Mouse (Mus musculus) stomach, embryonic 15.5 days (tissue): ENCODE measurements at regions not wholly inside any gene's neighbourhood (a gene's known extent, or its start where the extent isn't known, plus 50 kb on each side); places are given as distances from the start of the nearest gene placed in this dataset.

Experiments
- ATAC-seq: fragments of 200-750 bp; cut with Nextera tagmentation; 2 replicates; pipeline ENCODE4 v1.8.0; 2017; ENCODE audit warnings: low read depth, moderate number of reproducible peaks, moderate TSS enrichment; ENCODE audit not compliant: insufficient read depth, low FRiP score
- H3K27ac ChIP-seq: fragments of 300-500 bp; sonication (generic); 2 replicates; pipeline ENCODE4 v1.5.1; 2015; ENCODE audit warnings: mild to moderate bottlenecking, inconsistent platforms
- H3K27me3 ChIP-seq: fragments of 300-500 bp; sonication (generic); replicated peaks from 2 replicates; pipeline ENCODE4 v1.6.1; 2015; ENCODE audit warnings: inconsistent platforms
- H3K36me3 ChIP-seq: fragments of 300-500 bp; sonication (generic); 2 replicates; pipeline ENCODE4 v1.6.1; 2015; ENCODE audit warnings: inconsistent platforms
- H3K4me1 ChIP-seq: fragments of 300-500 bp; sonication (generic); 2 replicates; pipeline ENCODE4 v1.6.1; 2015; ENCODE audit warnings: inconsistent platforms
- H3K4me2 ChIP-seq: fragments of 300-500 bp; sonication (generic); 2 replicates; pipeline ENCODE4 v1.6.1; 2015; ENCODE audit warnings: mild to moderate bottlenecking, inconsistent platforms
- H3K4me3 ChIP-seq: fragments of 300-500 bp; sonication (generic); replicated peaks from 2 replicates; pipeline ENCODE4 v1.5.1; 2015; ENCODE audit warnings: inconsistent platforms
- H3K9ac ChIP-seq: fragments of 300-500 bp; sonication (generic); 2 replicates; pipeline ENCODE4 v1.6.1; 2015; ENCODE audit warnings: inconsistent platforms
- H3K9me3 ChIP-seq: fragments of 300-500 bp; sonication (generic); 2 replicates; pipeline ENCODE4 v1.6.1; 2016; ENCODE audit warnings: inconsistent platforms
- WGBS: fragments of 180-500 bp; shearing (Covaris S2); methylation state at CpG from one replicate; pipeline ENCODE4 v1.1.7; 2015; 5-methylcytosine and 5-hydroxymethylcytosine counted together

DNA sequence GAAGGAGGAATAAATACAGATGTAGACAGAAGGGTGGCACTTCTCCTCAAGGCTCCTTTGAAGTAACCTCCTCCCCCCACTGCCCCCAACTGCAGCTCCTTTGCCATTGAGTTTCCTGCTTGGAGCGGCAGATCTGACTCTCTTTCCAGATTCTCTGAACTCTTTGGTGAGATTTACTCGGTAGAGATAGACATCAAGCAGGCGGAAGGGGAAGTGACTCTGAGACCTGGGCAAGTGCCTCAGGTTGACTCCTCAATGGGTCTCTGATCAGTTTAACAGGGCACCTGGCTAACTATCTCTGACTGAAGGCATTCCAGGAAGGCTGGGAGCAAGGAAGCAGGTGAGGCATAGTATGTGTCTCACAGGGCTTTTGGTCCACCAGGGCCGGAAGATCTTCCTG, 73.6 kb upstream of the Pmepa1 start:
- ATAC-seq, result no peak
- WGBS, result 85% methylated on average over 4 of the region's 4 CpGs
- H3K36me3 ChIP-seq, result no peaks in the 10 kb centered on the region

GRCm38 (mm10) chr2:173350405-173350804, 74.1 kb upstream of the Pmepa1 start:
- H3K36me3 ChIP-seq, result no peaks in the 10 kb centered on the region
- no peaks in the 10 kb centered on the region for H3K27me3 ChIP-seq
- no peak overlapping the region for H3K27ac ChIP-seq
- no peak for ATAC-seq
- no peak overlapping the region for H3K4me2 ChIP-seq
- H3K9me3 ChIP-seq, result no peaks in the 10 kb centered on the region
- H3K9ac ChIP-seq, result no peak overlapping the region
- 85% methylated on average over 3 of the region's 3 CpGs for WGBS
- H3K4me3 ChIP-seq, result no peak overlapping the region
- H3K4me1 ChIP-seq, result peaks cover 22% of the 10 kb centered on the region

More for the DNA sequence above, 73.6 kb upstream of the Pmepa1 start:
- Histone ChIP-seq H3K4me3 (no peak overlapping the region), H3K4me2 (no peak overlapping the region), H3K27me3 (no peaks in the 10 kb centered on the region), H3K9ac (no peak overlapping the region), H3K4me1 (peaks cover 22% of the 10 kb centered on the region), H3K27ac (no peak overlapping the region), H3K9me3 (no peaks in the 10 kb centered on the region)

DNA sequence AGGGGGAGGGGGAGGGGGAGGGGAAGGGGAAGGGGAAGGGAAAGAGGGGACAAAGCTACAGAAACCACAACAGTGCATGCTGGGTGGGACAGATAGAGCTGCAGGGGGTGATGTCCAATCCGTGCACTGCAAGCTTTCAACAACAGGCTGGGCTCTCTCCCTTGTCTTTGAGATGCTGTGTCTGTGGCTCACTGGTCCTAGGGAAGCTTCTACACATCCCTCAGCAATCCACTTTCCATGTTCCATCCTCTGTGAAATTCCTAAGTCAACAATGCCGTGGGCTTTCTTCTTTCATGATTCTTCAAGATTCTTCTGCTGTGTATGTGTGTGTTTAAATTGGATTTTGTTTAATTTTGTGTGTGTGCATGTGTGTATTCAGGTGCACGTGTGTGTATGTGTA, 74.5 kb upstream of the Pmepa1 start:
- H3K9ac ChIP-seq, result no peak overlapping the region
- H3K4me2 ChIP-seq, result no peak overlapping the region
- H3K27ac ChIP-seq, result no peak overlapping the region
- peaks cover 22% of the 10 kb centered on the region for H3K4me1 ChIP-seq
- WGBS, result 55% methylated on average over 3 of the region's 3 CpGs
- no peaks in the 10 kb centered on the region for H3K9me3 ChIP-seq
- no peak overlapping the region for H3K4me3 ChIP-seq
- H3K36me3 ChIP-seq, result no peaks in the 10 kb centered on the region
- ATAC-seq, result no peak
- H3K27me3 ChIP-seq, result no peaks in the 10 kb centered on the region

DNA sequence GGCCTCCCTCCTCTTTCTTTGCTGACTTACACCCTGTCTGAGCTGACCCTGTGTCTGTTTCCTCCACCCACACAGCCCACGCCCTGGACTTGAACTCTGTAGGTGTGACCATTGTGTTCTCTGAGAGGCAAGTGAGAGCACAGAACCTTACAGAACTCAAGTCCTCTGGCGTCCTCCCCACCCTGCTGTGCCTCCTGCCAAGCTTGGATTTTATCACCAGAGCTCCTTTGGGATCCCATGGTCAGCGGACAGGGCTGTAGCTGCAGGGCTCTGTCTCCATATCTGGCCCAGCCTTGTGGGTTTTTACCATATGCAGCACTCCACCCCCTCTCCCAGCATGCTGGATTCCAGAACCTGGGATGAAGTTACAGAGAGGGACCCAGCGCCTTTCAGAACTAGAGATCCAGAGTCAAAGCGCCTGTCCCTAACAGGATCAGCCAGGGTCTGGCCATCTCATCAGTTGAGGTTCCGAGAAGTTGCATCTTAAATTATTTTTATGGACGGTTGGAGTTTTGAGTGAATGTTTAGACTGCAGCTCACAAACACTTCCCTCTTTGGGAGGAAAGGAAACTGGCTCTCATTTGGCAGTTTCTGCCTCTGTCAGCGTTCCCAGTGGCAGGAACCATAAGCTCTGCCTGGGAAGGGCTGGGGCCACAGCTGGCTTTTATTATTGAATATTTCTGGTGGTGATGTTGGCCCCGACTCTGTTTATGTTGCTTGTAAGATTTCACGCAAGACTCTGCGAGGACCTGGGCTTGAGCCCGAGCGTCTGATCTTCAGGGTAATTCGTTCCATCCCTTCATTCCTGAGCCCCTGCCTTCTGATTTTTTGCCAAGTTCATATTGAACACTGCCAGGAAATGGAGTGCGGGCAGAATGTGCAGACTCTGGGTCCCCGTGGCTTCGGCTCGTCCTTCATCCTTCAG, 75.8 kb upstream of the Pmepa1 start:
- peak; percentile 35; the same call in 1 of the 2 replicates for ATAC-seq
- H3K27ac ChIP-seq, result peak overlapping the region; percentile 85
- H3K4me3 ChIP-seq, result no peak overlapping the region
- H3K4me2 ChIP-seq, result peak overlapping the region; percentile 4; the same call in 1 of the 2 replicates
- no peaks in the 10 kb centered on the region for H3K9me3 ChIP-seq
- 29% methylated on average over 18 of the region's 18 CpGs for WGBS
- H3K4me1 ChIP-seq, result peaks cover 22% of the 10 kb centered on the region
- H3K9ac ChIP-seq, result no peak overlapping the region
- no peaks in the 10 kb centered on the region for H3K36me3 ChIP-seq
- no peaks in the 10 kb centered on the region for H3K27me3 ChIP-seq

GRCm38 (mm10) chr2:173352756-173353139, 76.4 kb upstream of the Pmepa1 start:
- 24% methylated on average over 3 of the region's 3 CpGs for WGBS
- Histone ChIP-seq H3K4me2 (no peak overlapping the region), H3K9ac (no peak overlapping the region), H3K4me1 (peaks cover 22% of the 10 kb centered on the region), H3K36me3 (no peaks in the 10 kb centered on the region), H3K27me3 (no peaks in the 10 kb centered on the region), H3K4me3 (no peak overlapping the region), H3K9me3 (no peaks in the 10 kb centered on the region), H3K27ac (peak overlapping the region; percentile 85)
- 0 out of 2 replicates have a peak, but pooled peaks have one; percentile 2 for ATAC-seq

- 74% methylated on average over 16 of the region's 16 CpGs for WGBS
- H3K9me3 ChIP-seq, result no peaks in the 10 kb centered on the region
Observed at GRCm38 (mm10) chr2:173353435-173354241, 77.3 kb upstream of the Pmepa1 start.

GRCm38 (mm10) chr2:173356786-173357185, 80.5 kb upstream of the Pmepa1 start:
- Histone ChIP-seq H3K4me1 (peaks cover 11% of the 10 kb centered on the region), H3K9me3 (no peaks in the 10 kb centered on the region), H3K36me3 (no peaks in the 10 kb centered on the region), H3K9ac (no peak overlapping the region), H3K4me2 (no peak overlapping the region), H3K27ac (no peak overlapping the region), H3K4me3 (no peak overlapping the region), H3K27me3 (no peaks in the 10 kb centered on the region)
- WGBS, result 72% methylated on average over 5 of the region's 5 CpGs
- ATAC-seq, result no peak

More at GRCm38 (mm10) chr2:173353435-173354241, 77.3 kb upstream of the Pmepa1 start:
- no peak overlapping the region for H3K4me2 ChIP-seq
- H3K4me3 ChIP-seq, result no peak overlapping the region
- peaks cover 22% of the 10 kb centered on the region for H3K4me1 ChIP-seq
- H3K27me3 ChIP-seq, result no peaks in the 10 kb centered on the region
- no peak for ATAC-seq
- no peaks in the 10 kb centered on the region for H3K36me3 ChIP-seq
- H3K9ac ChIP-seq, result no peak overlapping the region
- H3K27ac ChIP-seq, result peak overlapping the region; percentile 85; the same call in 1 of the 2 replicates

- 26% methylated on average over 24 of the region's 24 CpGs for WGBS
- no peaks in the 10 kb centered on the region for H3K9me3 ChIP-seq
- no peak for ATAC-seq
- no peak overlapping the region for H3K4me3 ChIP-seq
- H3K36me3 ChIP-seq, result no peaks in the 10 kb centered on the region
- no peaks in the 10 kb centered on the region for H3K27me3 ChIP-seq
- 0 out of 2 replicates have a peak, but pooled peaks cover 1% of the 10 kb centered on the region for H3K4me1 ChIP-seq
- no peak overlapping the region for H3K9ac ChIP-seq
- no peak overlapping the region for H3K4me2 ChIP-seq
- H3K27ac ChIP-seq, result no peak overlapping the region
Observed at GRCm38 (mm10) chr2:173365441-173366166, 89.3 kb upstream of the Pmepa1 start.

DNA sequence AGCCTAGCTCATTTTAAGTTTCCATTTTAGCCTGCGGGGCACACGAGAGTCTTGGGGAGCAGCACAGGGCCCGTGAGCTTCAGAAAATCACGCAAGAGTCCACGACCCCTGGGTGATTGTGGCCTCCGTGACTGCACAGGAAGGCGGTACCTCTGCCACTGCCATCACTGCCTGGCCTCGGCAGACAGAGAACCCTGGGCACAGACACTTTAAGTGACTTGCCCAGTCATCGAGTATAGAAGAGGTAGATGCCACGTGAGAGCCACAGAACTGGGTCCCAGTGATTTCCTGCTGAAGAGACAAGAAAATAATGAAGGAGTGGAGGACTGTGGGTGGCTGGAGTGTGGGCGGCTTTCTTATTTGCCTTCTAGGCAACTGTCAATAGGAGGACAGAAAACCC, 90.4 kb upstream of the Pmepa1 start:
- no peaks in the 10 kb centered on the region for H3K36me3 ChIP-seq
- 67% methylated on average over 11 of the region's 11 CpGs for WGBS

DNA sequence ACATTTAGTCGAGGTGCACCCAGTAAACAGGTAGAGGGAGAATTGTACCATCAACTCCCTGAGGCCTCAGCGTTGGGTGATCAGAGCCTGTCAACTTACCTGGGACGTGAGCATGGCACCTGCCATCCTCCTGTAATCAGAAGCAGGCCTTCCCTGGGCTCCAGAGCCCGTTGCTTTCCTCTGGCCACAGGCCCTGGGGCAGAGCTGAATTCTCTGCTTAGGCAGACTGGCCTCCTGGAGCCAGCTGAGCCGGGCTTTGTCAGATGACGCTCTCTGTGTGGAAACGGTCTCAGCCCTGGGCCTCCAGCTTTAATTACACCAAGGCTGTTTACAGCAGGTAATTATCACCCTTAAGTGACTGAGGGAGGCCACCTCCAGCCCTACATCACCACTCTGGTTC, 92.6 kb upstream of the Pmepa1 start:
- no peaks in the 10 kb centered on the region for H3K27me3 ChIP-seq
- H3K9me3 ChIP-seq, result no peaks in the 10 kb centered on the region
- ATAC-seq, result no peak
- no peak overlapping the region for H3K27ac ChIP-seq
- H3K36me3 ChIP-seq, result no peaks in the 10 kb centered on the region
- no peak overlapping the region for H3K9ac ChIP-seq
- 48% methylated on average over 7 of the region's 7 CpGs for WGBS
- no peak overlapping the region for H3K4me3 ChIP-seq
- no peak overlapping the region for H3K4me2 ChIP-seq
- H3K4me1 ChIP-seq, result 0 out of 2 replicates have a peak, but pooled peaks cover 5% of the 10 kb centered on the region

More for the DNA sequence above, 90.4 kb upstream of the Pmepa1 start:
- ATAC-seq, result no peak
- Histone ChIP-seq H3K4me3 (no peak overlapping the region), H3K9me3 (no peaks in the 10 kb centered on the region), H3K4me1 (0 out of 2 replicates have a peak, but pooled peaks cover 5% of the 10 kb centered on the region), H3K27me3 (no peaks in the 10 kb centered on the region), H3K9ac (no peak overlapping the region), H3K27ac (no peak overlapping the region), H3K4me2 (no peak overlapping the region)

DNA sequence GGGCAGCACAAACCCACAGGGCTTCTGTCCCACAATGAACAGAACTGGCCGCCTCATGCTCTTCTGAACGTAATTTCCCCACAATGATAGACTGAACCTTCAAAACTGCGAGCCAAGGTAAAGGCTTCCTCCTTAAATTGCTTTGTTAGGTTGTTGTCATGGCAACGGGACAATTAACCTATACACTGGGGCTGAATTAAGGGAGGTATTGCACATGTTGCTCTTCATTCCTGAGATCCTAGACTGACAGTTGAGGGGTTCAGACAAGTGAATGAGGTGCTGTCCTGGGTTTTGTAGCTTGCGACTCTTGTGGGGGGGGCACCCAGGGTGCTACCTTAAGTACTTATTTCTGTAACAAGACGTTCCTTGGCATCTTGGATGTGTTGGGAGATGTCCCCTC, 100.6 kb upstream of the Pmepa1 start:
- Histone ChIP-seq H3K9me3 (no peaks in the 10 kb centered on the region), H3K4me2 (no peak overlapping the region), H3K36me3 (no peaks in the 10 kb centered on the region), H3K9ac (no peak overlapping the region), H3K27ac (no peak overlapping the region), H3K27me3 (no peaks in the 10 kb centered on the region), H3K4me3 (no peak overlapping the region), H3K4me1 (peaks cover 16% of the 10 kb centered on the region)
- ATAC-seq, result no peak
- 85% methylated on average over 6 of the region's 6 CpGs for WGBS
